Mouse (Mus musculus) macrophage (primary cell): ENCODE measurements around the gene Rgn. TPM values are rescaled to one million over a fixed set of nuclear protein-coding genes. Genes with fewer than 3 reads are reported as not detected.

Experiments
- H3K27ac ChIP-seq: fragments of 350-480 bp; formaldehyde crosslinking; 2 replicates; pipeline ENCODE4 v1.9.0; 2021
- H3K36me3 ChIP-seq: fragments of 350-480 bp; formaldehyde crosslinking; 2 replicates; pipeline ENCODE4 v1.9.0; 2021; ENCODE audit errors: inconsistent target
- H3K4me3 ChIP-seq: fragments of 350-480 bp; formaldehyde crosslinking; 2 replicates; pipeline ENCODE4 v1.9.0; 2021; ENCODE audit errors: inconsistent target
- H3K79me2 ChIP-seq: fragments of 350-480 bp; formaldehyde crosslinking; 2 replicates; pipeline ENCODE4 v1.9.0; 2021; ENCODE audit errors: inconsistent target
- WGBS: methylation state at CpG from one replicate; pipeline ENCODE4 v1.1.7; 2026; ENCODE audit warnings: inconsistent platforms; ENCODE audit not compliant: missing documents; 5-methylcytosine and 5-hydroxymethylcytosine counted together
- polyA plus RNA-seq: library from polyadenylated mRNA; stranded (reverse); fragments of 250-400 nt; gene quantifications from 3 replicates; pipeline ENCODE4 v1.2.4, GENCODE M21; 2018; ENCODE audit warnings: inconsistent platforms

The Rgn gene
- polyA plus RNA-seq, 1 experiment from 2014 or later, result not detected

- Histone ChIP-seq H3K36me3 (no peaks in the 10 kb centered on the region), H3K79me2 (no peaks in the 10 kb centered on the region), H3K27ac (no peak overlapping the region), H3K4me3 (no peak overlapping the region)
- WGBS, result 74% methylated on average over 4 of the region's 4 CpGs
Measured at GRCm38 (mm10) chrX:20608500-20608899, 58.9 kb downstream of the Rgn start.

Other genes starting within 250 kb of the Rgn start
- gene Rp2, start 185.3 kb upstream of the Rgn start, polyA plus RNA-seq, result 26.7 to 43.9 TPM (median 36.2 TPM) in 3 replicates
- 2.7 to 4.4 TPM (median 3.1 TPM) in 3 replicates for gene Jade3, start 124.1 kb upstream of the Rgn start, polyA plus RNA-seq
- gene Rbm10, start 67.7 kb downstream of the Rgn start, polyA plus RNA-seq, result 15.1 to 22.1 TPM (median 20.8 TPM) in 3 replicates
- 51.7 to 118 TPM (median 93.0 TPM) in 3 replicates for gene Ndufb11, start 67.8 kb downstream of the Rgn start, polyA plus RNA-seq
- 132 to 239 TPM (median 169 TPM) in 3 replicates for gene Uba1, start 108.5 kb downstream of the Rgn start, polyA plus RNA-seq
- gene Cdk16, start 138.2 kb downstream of the Rgn start, polyA plus RNA-seq, result 25.7 to 45.0 TPM (median 39.9 TPM) in 3 replicates
- gene Usp11, start 154.1 kb downstream of the Rgn start, polyA plus RNA-seq, result 2.1 to 5.9 TPM (median 4.1 TPM) in 3 replicates
- gene Araf, start 248.0 kb downstream of the Rgn start, polyA plus RNA-seq, result 53.5 to 60.0 TPM (median 55.5 TPM) in 3 replicates